Mouse (Mus musculus) lung, adult 2 months (tissue): ENCODE data around the gene Ica1l.

Experiments
- CTCF ChIP-seq: fragments of 200-500 bp; IDR thresholded peaks from 2 replicates; pipeline ENCODE4 v1.5.1; 2011; ENCODE audit warnings: mild to moderate bottlenecking, low read length, control low read depth; ENCODE audit not compliant: insufficient read depth
- POLR2A ChIP-seq: fragments of 200-500 bp; IDR thresholded peaks from 2 replicates; pipeline ENCODE4 v1.6.1; 2011; ENCODE audit warnings: low read depth, mild to moderate bottlenecking, control low read depth, low read length, borderline replicate concordance; ENCODE audit errors: extremely low read depth

- no peak for TF ChIP-seq CTCF
- no peak for TF ChIP-seq POLR2A
Measured at GRCm38 (mm10) chr1:59943825-59944224, 99.2 kb downstream of the Ica1l start.
